Mouse (Mus musculus) midbrain, postnatal 0 days (tissue): ENCODE data around the gene Tarbp1. TPM values are rescaled to one million over a fixed set of nuclear protein-coding genes. Genes with fewer than 3 reads are reported as not detected.

Source experiments
- ATAC-seq: fragments of 200-750 bp; cut with Nextera tagmentation; 2 replicates; pipeline ENCODE4 v1.8.0; 2017; ENCODE audit warnings: moderate number of reproducible peaks, mild to moderate bottlenecking, moderate TSS enrichment, moderate library complexity; ENCODE audit not compliant: low FRiP score
- DNase-seq: peaks from one replicate; pipeline ENCODE4 v3.0.0-alpha.2; 2015; ENCODE audit warnings: low spot score
- H3K27ac ChIP-seq: fragments of 300-500 bp; sonication (generic); 2 replicates; pipeline ENCODE4 v1.5.1; 2014; ENCODE audit warnings: low read depth, mild to moderate bottlenecking, low read length, mixed read lengths
- H3K27me3 ChIP-seq: fragments of 300-500 bp; sonication (generic); 2 replicates; pipeline ENCODE4 v1.6.1; 2014; ENCODE audit warnings: low read length, control low read depth, mixed read lengths; ENCODE audit not compliant: insufficient read depth
- H3K36me3 ChIP-seq: fragments of 300-500 bp; sonication (generic); 2 replicates; pipeline ENCODE4 v1.6.1; 2014; ENCODE audit warnings: low read length, control low read depth, mixed read lengths; ENCODE audit not compliant: insufficient read depth
- H3K4me1 ChIP-seq: fragments of 300-500 bp; sonication (generic); 2 replicates; pipeline ENCODE4 v1.6.1; 2014; ENCODE audit warnings: mild to moderate bottlenecking, control low read depth, antibody characterized with exemption, low read length, mixed read lengths; ENCODE audit not compliant: insufficient read depth
- H3K4me2 ChIP-seq: fragments of 300-500 bp; sonication (generic); 2 replicates; pipeline ENCODE4 v1.6.1; 2014; ENCODE audit warnings: low read depth, mild to moderate bottlenecking, low read length, mixed read lengths; ENCODE audit not compliant: poor library complexity, severe bottlenecking
- H3K4me3 ChIP-seq: fragments of 300-500 bp; sonication (generic); 2 replicates; pipeline ENCODE4 v1.5.1; 2014; ENCODE audit warnings: low read depth, mild to moderate bottlenecking, low read length, moderate library complexity
- H3K9ac ChIP-seq: fragments of 300-500 bp; sonication (generic); replicated peaks from 2 replicates; pipeline ENCODE4 v1.6.1; 2014; ENCODE audit warnings: mild to moderate bottlenecking, low read length, moderate library complexity, mixed read lengths; ENCODE audit not compliant: poor library complexity, severe bottlenecking
- H3K9me3 ChIP-seq: fragments of 300-500 bp; sonication (generic); 2 replicates; pipeline ENCODE4 v1.6.1; 2016; ENCODE audit warnings: low read length, control low read depth
- CTCF ChIP-seq: IDR thresholded peaks from 2 replicates; pipeline ENCODE4 v1.5.1; 2016; ENCODE audit warnings: antibody characterized with exemption, mild to moderate bottlenecking
- WGBS: fragments of 180-500 bp; shearing (Covaris S2); extraction: QIAGEN DNeasy Blood & Tissue Kit; methylation state at CpG from one replicate; pipeline ENCODE4 v1.1.7; 2014; 5-methylcytosine and 5-hydroxymethylcytosine counted together
- polyA plus RNA-seq: library from polyadenylated mRNA; unstranded; fragments of >200 nt; fragmentation: Nextera tagmentation; extraction: Ambion mirVana; gene quantifications from 2 replicates; pipeline ENCODE4 v1.2.1, GENCODE M21; 2015
- total RNA-seq: library from RNA; depleted of rRNA; stranded (reverse); fragments of >200 nt; gene quantifications from 2 replicates; pipeline ENCODE4 v1.2.3, GENCODE M21; 2014

Gene Tarbp1
- total and polyA plus RNA-seq, 2 experiments from 2014 or later = 1.3 to 4.4 TPM

- no peak for TF ChIP-seq CTCF
- peaks cover 66% of the 10 kb centered on the region for H3K36me3 ChIP-seq
- no peak for DNase-seq
- H3K9ac ChIP-seq = no peak overlapping the region
- H3K4me1 ChIP-seq = no peaks in the 10 kb centered on the region
- no peak for ATAC-seq
- 93% methylated on average over 5 of the region's 5 CpGs for WGBS
- H3K27me3 ChIP-seq = no peaks in the 10 kb centered on the region
- H3K4me3 ChIP-seq = no peak overlapping the region
- no peaks in the 10 kb centered on the region for H3K9me3 ChIP-seq
- no peak overlapping the region for H3K27ac ChIP-seq
- no peak overlapping the region for H3K4me2 ChIP-seq
Observed at GRCm38 (mm10) chr8:126429635-126430034, 45.2 kb downstream of the Tarbp1 start.

GRCm38 (mm10) chr8:126424946-126425345 is 49.9 kb downstream of the Tarbp1 start:
- no peak for TF ChIP-seq CTCF
- no peak overlapping the region for H3K4me3 ChIP-seq
- no peaks in the 10 kb centered on the region for H3K9me3 ChIP-seq
- peaks cover 38% of the 10 kb centered on the region for H3K36me3 ChIP-seq
- DNase-seq (no peak), ATAC-seq (no peak)
- H3K4me2 ChIP-seq = no peak overlapping the region
- WGBS = 86% methylated on average over 1 of the region's 1 CpGs
- H3K27me3 ChIP-seq = no peaks in the 10 kb centered on the region
- H3K27ac ChIP-seq = no peak overlapping the region
- no peak overlapping the region for H3K9ac ChIP-seq
- H3K4me1 ChIP-seq = peaks cover 4% of the 10 kb centered on the region; the same call in 1 of the 2 replicates

DNA sequence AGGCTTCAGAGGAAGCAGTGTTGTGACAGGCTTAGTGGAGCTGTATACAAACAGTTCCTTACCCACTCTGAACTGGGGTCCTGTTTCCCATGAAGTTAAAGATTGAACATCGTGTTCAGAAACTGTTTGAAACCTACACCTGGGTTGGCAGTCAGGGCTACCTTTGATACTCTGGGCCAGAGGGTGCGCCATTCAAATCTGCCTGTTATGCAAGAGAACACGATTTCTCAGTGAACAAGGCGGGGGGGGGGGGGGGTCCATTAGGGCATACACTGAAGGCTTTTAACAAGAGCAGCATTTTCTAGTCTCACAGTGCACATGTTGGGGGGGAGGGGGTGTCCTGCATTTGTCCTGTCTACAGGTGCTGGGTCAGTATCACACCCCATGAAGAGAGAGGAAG is 50.7 kb downstream of the Tarbp1 start:
- WGBS = 83% methylated on average over 4 of the region's 4 CpGs
- DNase-seq (no peak), ATAC-seq (no peak)
- TF ChIP-seq CTCF = no peak
- peaks cover 4% of the 10 kb centered on the region; the same call in 1 of the 2 replicates for H3K4me1 ChIP-seq
- no peak overlapping the region for H3K9ac ChIP-seq
- H3K4me2 ChIP-seq = no peak overlapping the region
- peaks cover 31% of the 10 kb centered on the region for H3K36me3 ChIP-seq
- no peak overlapping the region for H3K27ac ChIP-seq
- no peak overlapping the region for H3K4me3 ChIP-seq
- no peaks in the 10 kb centered on the region for H3K27me3 ChIP-seq
- H3K9me3 ChIP-seq = no peaks in the 10 kb centered on the region

DNA sequence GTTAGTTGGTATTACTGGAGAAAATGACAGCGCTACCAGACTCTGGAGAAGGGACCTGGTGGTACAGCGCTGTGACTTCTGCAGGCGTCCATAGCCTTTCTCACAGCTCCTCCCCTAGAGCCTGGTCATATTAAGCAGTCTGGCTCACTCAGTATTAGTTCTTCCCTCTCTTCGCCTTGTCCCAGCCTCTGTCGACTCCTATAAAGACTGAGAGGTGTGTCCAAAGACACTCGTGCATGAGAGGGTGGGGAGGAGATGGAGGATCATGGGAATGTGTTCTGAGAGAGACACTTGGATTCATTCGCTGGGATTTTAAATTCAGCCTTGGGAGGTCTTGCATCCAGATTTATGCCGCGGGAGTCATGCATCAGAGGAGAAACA is 52.0 kb downstream of the Tarbp1 start:
- no peaks in the 10 kb centered on the region for H3K27me3 ChIP-seq
- DNase-seq (peak; percentile 53), ATAC-seq (peak; percentile 70)
- no peaks in the 10 kb centered on the region for H3K9me3 ChIP-seq
- H3K4me1 ChIP-seq = peaks cover 4% of the 10 kb centered on the region; the same call in 1 of the 2 replicates
- no peak for TF ChIP-seq CTCF
- peak overlapping the region; percentile 72 for H3K9ac ChIP-seq
- 6% methylated on average over 9 of the region's 9 CpGs for WGBS
- H3K4me3 ChIP-seq = peak overlapping the region; percentile 71
- peak overlapping the region; percentile 78 for H3K4me2 ChIP-seq
- H3K36me3 ChIP-seq = peaks cover 19% of the 10 kb centered on the region
- H3K27ac ChIP-seq = peak overlapping the region; percentile 76

GRCm38 (mm10) chr8:126422174-126422919 is 52.5 kb downstream of the Tarbp1 start, which contains the start of gene Coa6:
Gene Coa6 (plus strand): TSS chr8:126422515.
- ATAC-seq (peak; percentile 97), DNase-seq (peak; percentile 98)
- Histone ChIP-seq H3K36me3 (peaks cover 14% of the 10 kb centered on the region), H3K4me1 (peaks cover 4% of the 10 kb centered on the region; the same call in 1 of the 2 replicates), H3K4me2 (peak within 1 kb of the TSS; percentile 78), H3K4me3 (peak within 1 kb of the TSS; percentile 71), H3K9ac (peak within 1 kb of the TSS; percentile 72), H3K27me3 (no peaks in the 10 kb centered on the region), H3K27ac (peak within 1 kb of the TSS; percentile 76), H3K9me3 (no peaks in the 10 kb centered on the region)
- no peak for TF ChIP-seq CTCF
- under 1% methylated on average over 61 of the region's 61 CpGs for WGBS

- H3K27ac ChIP-seq = no peak overlapping the region
- no peak for TF ChIP-seq CTCF
- DNase-seq (no peak), ATAC-seq (no peak)
- no peaks in the 10 kb centered on the region for H3K9me3 ChIP-seq
- no peak overlapping the region for H3K4me2 ChIP-seq
- peaks cover 4% of the 10 kb centered on the region; the same call in 1 of the 2 replicates for H3K4me1 ChIP-seq
- H3K4me3 ChIP-seq = no peak overlapping the region
- H3K36me3 ChIP-seq = peaks cover under 1% of the 10 kb centered on the region; the same call in 1 of the 2 replicates
- WGBS = 83% methylated on average over 3 of the region's 3 CpGs
- no peaks in the 10 kb centered on the region for H3K27me3 ChIP-seq
- no peak overlapping the region for H3K9ac ChIP-seq
Observed at GRCm38 (mm10) chr8:126420834-126421233, 54.0 kb downstream of the Tarbp1 start.
